Mouse (Mus musculus) G1E (cell line): Measurements from ENCODE around the gene Tsacc.

Experiments used
- CTCF ChIP-seq: IDR thresholded peaks from 2 replicates; pipeline ENCODE4 v1.5.1; 2012; ENCODE audit warnings: low read depth, low read length, inconsistent platforms, mixed read lengths
- GATA1 ChIP-seq: IDR thresholded peaks from 2 replicates; pipeline ENCODE4 v1.6.1; 2012; ENCODE audit warnings: borderline replicate concordance, low read length, inconsistent platforms, mixed read lengths
- GATA2 ChIP-seq: IDR thresholded peaks from 2 replicates; pipeline ENCODE4 v1.6.1; 2012; ENCODE audit warnings: low read depth, low read length, inconsistent platforms, borderline replicate concordance
- TAL1 ChIP-seq: conservative IDR thresholded peaks from 2 replicates; pipeline ENCODE4 v1.6.1; 2012; ENCODE audit warnings: low read depth, low read length, inconsistent platforms, mixed read lengths

GRCm38 (mm10) chr3:88248406-88248805 is 48.4 kb downstream of the Tsacc start:
- TF ChIP-seq CTCF: no peak
- TF ChIP-seq GATA2: no peak
- TF ChIP-seq GATA1: no peak
- no peak for TF ChIP-seq TAL1
